Comparison of ENCODE assay signal across 2 mouse cellular contexts in the genomic region with DNA sequence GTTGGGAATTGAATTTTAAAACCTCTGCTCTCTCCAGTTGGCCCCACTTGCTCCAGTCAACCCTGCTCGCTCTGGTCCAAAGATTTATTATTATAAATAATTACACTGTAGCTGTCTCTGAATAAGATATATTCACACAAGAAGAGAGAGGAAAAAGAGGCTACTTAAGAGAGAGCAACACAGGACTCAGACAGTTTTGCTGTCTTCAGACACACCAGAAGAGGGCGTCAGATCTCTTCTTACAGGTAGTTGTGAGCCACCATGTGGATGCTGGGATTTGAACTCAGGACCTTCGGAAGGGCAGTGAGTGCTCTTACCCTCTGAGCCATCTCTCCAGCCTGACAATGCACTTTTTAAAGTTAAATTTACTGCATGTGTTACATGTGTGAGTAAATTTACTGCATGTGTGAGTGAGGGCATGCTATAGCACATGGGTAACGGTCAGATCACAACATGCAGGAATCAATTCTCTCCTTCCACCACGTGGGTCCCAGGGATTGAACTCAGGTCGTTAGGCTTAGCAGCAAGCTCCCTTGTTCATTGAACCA.
TF ChIP-seq lines count a peak whose summit lies in the region.

No protein-coding gene starts in this region.

TF ChIP-seq in CH12.LX, 34 proteins besides CTCF, POLR2A, EP300 and RAD21:
- peak; percentile 64; the same call in 1 of the 2 replicates for TF ChIP-seq TBP (conservative IDR thresholded peaks at IDR 0.05; ENCODE audit: low read depth, low read length)
- no peak for TF ChIP-seq TCF12 (IDR thresholded peaks at IDR 0.05; ENCODE audit: low read depth, low read length)
- TF ChIP-seq MAZ (IDR thresholded peaks at IDR 0.05; ENCODE audit: low read depth, low read length): no peak
- TF ChIP-seq ETS1 (conservative IDR thresholded peaks at IDR 0.05; ENCODE audit: low read depth, low read length): no peak
- TF ChIP-seq ZC3H11A (IDR thresholded peaks at IDR 0.05; ENCODE audit: low read depth, low read length): no peak
- TF ChIP-seq ZNF384 (IDR thresholded peaks at IDR 0.05; ENCODE audit: low read depth, low read length): no peak
- 0 out of 2 replicates have a peak, but pooled peaks have one; percentile 25 for TF ChIP-seq MAX (IDR thresholded peaks at IDR 0.05; ENCODE audit: low read length)

TF ChIP-seq in MEL, 35 proteins besides CTCF, POLR2A, EP300 and RAD21:
- TF ChIP-seq MAX (IDR thresholded peaks at IDR 0.05; ENCODE audit: low read length): peak; percentile 44; the same call in 1 of the 2 replicates
- no peak for TF ChIP-seq ZNF384 (IDR thresholded peaks at IDR 0.05; ENCODE audit: low read depth, low read length)
- peak; percentile 77 for TF ChIP-seq TBP (IDR thresholded peaks at IDR 0.05; ENCODE audit: low read depth, low read length)
